Mouse (Mus musculus): ENCODE data around the gene Dock10.

Gene Dock10

DNA sequence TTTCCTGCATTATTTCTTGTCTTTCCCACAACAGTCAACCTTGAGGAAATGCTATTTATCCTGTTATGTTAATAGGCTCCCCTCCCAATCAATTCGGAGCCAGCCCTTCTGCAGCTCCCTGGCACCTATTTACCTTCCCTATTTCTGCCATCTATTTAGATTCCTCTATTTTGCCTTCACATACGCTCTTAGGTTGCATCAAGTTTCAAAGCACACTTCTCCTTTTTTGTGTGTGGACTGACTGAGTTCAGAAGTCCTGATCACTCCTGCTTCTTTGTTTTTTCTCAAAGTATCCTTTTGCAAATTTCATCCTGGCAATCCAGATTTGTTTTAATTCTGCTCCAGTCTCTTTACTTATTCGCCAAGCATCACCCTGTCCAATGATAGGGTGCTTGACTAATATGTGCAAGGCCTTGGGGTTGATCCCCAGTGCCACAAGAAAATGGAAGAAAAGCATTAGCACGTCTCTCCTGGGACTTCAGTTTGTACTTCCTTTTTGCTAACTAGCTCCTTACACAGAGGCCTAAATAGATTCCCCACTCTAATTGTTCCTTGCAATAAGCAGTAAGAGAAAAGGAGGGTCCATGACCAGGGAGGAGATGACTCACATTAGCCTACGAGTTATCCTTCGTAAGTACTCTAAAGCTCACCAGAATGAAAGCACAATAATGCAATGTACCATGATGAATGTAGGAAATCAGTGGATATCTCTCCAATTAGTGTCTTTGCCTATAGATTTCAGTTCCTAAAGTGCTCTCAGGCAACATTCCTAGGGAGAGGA lies 98.7 kb downstream of the Dock10 start:
- in situ Hi-C loops (cut with MboI, MseI), result no loop called here

DNA sequence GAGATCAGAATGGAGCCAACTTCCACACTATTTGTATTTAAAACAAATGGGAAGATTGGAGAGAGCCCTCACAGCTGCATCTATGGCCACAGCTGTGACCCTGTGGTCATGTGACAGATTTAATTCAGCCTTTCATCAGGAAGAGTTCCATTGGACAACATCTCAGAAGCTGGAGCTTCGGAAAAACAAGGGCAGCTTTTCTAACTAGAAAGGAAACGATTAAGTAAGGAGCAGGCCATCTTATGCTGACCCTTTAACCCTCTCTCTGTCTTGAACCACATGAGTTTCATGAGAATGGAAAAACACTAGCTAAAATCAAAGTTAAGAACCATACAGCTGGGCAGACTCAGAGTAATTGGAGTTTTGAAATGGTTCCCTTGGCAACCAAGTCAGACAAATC lies 101.9 kb downstream of the Dock10 start:
- in situ Hi-C loops (cut with MboI, MseI), result no loop called here

DNA sequence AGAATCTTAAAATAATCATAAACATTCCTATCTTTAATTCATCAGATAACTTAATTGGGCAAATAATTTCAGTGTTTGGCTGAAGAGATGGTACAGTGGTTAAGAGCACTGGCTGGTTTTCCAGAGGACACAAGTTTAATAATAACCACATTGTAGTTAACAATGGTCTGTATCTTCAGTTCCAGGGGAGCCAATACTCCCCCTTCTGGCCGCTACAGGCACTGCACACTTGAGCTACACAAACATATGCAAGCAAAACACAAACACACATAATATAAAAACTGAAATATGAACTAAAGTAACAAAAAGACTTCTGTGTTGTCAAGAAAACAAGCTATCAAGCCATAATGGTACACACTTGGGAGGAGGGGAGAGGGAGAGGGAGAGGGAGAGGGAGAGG lies 102.5 kb downstream of the Dock10 start:
- in situ Hi-C loops (cut with MboI, MseI), result no loop called here

DNA sequence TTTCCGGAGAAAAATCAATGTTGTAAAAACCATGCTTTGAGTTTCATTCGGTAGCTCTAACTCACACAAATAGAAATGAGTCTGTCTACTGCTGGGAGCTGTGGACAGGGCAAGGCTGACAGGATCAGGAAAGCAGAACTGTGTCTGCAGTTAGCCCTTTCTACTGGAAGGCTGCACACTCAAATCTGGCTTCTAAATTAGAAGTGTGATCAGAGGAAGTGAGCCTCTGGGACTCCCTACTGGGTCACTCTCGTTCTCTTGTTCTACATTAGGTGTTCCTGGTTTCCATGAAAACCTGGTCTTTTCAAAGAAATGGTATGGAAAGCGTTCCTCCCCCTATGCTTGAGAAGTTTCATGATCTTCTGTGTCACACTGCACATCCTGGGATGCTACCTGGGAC lies 103.1 kb downstream of the Dock10 start:
- in situ Hi-C loops (cut with MboI, MseI), result no loop called here

DNA sequence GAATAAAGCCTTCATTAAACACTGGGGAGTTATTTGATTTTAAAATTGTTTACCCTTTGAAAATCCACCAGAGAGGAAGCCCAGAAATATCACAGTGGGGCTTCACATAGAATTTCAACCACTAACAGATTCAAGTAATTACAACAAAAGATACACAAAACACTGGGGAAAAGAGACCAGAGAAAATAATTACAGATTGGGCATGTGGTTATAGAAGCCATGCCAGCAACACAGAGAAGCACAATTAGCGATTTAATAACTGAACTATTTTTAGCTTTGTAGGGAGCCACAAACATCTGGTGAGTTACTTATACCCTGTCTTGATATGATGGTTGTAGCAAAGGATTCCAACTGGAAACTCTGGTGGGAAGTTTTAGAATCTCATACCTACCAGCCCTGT lies 104.2 kb downstream of the Dock10 start:
- in situ Hi-C loops (cut with MboI, MseI), result no loop called here

DNA sequence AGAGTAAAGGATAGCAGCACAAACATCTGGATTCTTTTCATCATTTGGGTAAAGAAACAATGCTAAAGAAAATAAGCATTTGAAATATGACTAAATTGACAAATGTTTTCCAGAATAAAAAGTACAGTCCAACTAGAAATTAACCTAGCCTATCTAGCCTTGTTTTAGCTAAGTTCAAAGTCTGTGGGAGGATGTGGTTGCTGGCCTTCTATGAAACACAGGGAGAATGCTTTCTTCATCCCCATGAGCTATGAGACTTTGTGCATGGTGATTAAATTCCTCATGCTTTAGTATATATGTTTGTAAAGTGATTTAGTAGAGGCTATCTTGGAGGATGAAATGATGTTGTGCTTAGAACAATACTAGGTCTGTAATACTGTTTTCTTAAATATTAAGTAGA lies 105.5 kb downstream of the Dock10 start:
- in situ Hi-C loops (cut with MboI, MseI), result no loop called here

DNA sequence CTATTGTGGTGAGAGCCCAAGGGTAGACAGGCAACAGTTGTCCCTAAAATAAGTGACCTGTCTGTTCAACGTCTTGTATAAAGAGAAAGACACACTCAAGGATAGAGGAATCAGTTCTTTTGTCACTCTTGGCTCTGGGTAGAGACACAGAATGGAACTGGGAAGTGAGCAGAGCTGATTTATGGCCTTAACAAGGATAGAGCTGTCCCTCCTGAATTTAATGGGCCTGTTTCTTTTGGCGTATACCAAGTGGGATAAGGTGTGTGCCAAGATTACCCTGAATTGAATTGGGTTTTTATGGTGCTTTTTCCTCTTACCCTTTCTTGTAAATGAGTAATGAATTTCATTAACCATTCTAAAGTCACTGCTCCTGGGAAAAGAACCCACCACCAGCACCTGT lies 106.2 kb downstream of the Dock10 start:
- in situ Hi-C loops (cut with MboI, MseI), result no loop called here

DNA sequence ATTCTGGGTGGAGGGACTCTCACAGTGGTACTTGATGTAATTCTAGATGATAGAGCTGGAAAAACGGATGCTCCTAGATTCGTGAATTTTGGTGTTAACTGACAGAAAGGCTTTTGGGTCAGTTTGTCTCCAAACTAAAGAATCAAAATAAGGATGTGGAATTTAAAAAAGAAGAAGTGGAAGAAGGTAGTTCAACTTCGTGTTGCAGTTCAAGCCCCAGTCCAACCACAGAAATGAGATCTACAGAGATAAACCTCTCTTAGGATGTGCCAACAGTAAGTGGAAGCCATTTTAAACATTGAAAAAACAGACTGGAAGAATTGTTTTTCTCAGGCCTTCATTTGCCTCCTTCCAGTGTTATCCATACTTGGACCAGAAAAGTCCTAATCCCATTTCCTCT lies 111.7 kb downstream of the Dock10 start:
- in situ Hi-C loops (cut with MboI, MseI), result no loop called here

DNA sequence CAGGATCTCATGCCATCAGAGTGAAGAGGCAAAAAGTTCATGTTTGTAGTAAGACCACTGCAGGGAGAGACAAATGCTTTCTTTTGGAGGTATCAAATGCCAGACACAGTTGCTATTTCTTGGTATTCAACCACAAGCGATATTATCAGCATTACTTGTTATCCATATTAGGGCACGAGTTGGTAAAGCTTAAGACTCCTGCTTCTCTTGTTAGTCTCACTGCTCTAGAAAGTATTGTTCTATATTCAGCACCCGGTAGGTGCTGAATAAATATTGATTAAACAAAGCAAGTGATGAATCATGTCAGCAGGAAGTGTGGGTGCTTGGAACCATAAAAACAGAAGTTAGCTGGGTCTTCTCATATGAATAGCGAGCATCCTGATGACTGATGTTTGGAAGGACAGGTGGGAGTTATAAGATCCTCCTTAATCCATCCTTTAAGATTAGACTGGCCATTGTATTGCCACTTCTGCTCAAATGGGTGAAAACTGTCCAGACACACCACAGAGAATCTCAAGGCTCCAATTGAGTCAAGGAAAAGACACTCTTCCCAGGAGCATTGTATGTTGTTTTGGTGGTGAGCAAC lies 114.4 kb downstream of the Dock10 start:
- in situ Hi-C loops (cut with MboI, MseI), result no loop called here

DNA sequence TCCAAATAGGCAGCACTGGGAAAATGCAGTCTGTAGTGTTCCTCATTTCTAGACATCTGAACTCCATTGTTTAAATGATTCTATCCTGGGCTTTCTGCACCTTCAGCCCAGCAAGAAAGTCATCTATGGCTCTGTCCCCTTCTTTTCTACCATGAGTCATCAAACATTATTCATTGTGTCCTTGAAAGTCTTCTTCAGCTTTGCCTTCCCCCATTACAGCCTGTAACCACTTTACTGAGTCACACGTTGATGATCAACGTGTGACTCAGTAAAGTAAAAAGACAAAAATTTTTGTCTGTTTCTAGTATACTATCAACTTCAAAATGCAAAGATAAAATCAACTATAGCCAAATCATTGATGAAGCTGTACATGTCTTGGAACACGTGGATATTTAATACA lies 116.5 kb downstream of the Dock10 start:
- in situ Hi-C loops (cut with MboI, MseI), result no loop called here

DNA sequence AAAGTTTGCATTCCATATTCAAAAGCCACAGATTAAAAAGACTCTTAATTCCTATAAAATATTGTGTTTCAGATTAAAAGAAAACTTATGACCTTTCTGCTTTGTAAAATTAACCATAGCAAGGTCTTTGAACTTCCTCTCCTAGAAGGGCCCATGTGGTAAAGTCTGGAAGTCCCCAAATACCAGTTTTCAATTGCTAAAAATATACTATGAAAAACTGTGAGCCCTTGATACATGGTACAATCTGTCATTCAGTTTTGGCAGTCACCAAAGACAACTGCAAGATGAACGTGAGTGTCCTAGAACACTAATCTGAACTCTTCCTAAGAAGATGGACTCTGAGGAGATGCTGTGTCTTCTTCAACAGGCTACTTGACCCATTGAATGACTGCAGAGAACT lies 117.0 kb downstream of the Dock10 start:
- in situ Hi-C loops (cut with MboI, MseI), result no loop called here

DNA sequence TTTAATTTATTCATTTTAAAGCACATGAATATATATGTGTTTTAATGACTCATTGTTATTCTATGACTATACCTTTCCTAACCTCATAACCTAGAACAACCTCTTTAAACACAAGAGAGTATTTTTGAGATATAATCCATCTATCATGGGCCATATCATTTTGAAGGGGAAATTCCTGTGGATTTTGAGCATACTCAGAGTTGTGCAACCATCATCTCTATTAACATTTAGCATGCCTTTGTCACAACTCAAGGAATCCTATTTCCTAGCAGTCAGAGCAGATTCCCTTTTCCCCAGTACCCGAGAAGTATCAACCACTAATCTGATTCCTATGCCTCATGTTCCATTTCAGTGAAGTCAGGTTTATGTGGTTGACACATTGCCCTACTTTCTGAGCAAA lies 118.8 kb downstream of the Dock10 start:
- in situ Hi-C loops (cut with MboI, MseI), result no loop called here

DNA sequence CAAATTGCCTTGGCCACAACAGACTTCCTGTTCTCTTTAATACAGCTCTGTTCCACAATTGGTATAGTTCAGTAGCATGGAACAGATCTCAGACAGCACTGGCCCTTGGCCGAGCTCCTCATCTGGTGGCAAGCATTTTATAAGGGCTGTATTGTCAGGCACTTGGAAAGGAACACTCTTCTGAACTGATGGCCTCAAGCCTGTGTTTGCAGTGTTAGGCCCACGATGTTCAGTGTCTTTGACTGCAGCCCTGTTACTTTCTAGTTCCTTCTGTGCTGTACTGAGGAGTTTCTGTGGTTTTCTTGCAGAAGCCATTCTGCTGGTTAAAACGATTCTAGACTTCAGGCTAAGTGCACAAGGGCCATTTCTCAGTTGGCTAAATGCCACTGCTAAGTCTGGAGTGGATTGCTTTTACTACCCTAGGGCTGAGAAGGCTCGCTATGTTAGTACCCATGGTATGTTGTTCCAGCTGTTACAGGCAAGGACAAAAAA lies 121.1 kb downstream of the Dock10 start:
- in situ Hi-C loops (cut with MboI, MseI), result no loop called here

DNA sequence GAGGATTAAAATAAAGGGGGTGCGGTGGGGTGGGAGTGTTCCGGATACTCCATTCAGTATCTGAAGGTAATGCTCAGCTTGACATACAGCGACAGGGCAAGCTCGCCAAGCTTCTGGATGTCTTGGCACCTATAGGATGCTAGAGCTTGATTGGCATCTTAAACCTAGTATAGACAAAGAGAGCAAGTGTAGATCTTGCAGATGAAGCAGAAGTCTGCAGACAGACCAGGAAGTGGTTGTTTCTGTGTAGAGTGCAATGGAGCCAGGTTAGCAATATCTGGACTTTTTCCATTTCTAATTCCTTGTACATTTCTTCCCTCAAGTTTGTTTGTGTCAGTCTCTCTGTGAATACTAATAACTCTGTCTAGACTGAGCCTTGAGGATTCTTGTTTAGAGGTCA lies 122.5 kb downstream of the Dock10 start:
- in situ Hi-C loops (cut with MboI, MseI), result no loop called here

DNA sequence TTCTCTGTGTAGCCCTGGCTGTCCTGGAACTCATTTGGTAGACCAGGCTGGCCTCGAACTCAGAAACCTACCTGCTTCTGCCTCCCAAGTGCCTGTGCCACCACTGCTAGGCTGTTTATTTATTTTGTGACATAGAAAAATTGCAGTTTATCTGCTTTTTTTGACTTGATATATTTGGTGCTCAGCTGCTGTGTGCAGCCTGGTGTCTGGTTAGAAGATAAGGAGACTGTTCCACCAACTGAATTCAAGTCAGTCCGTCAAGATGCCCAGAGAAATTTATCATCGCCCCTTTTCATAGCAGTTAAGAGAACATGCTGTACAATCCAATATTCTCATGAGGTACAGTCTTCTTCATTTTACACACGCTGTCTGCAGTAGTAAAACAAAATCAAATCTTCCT lies 124.8 kb downstream of the Dock10 start:
- in situ Hi-C loops (cut with MboI, MseI), result no loop called here

DNA sequence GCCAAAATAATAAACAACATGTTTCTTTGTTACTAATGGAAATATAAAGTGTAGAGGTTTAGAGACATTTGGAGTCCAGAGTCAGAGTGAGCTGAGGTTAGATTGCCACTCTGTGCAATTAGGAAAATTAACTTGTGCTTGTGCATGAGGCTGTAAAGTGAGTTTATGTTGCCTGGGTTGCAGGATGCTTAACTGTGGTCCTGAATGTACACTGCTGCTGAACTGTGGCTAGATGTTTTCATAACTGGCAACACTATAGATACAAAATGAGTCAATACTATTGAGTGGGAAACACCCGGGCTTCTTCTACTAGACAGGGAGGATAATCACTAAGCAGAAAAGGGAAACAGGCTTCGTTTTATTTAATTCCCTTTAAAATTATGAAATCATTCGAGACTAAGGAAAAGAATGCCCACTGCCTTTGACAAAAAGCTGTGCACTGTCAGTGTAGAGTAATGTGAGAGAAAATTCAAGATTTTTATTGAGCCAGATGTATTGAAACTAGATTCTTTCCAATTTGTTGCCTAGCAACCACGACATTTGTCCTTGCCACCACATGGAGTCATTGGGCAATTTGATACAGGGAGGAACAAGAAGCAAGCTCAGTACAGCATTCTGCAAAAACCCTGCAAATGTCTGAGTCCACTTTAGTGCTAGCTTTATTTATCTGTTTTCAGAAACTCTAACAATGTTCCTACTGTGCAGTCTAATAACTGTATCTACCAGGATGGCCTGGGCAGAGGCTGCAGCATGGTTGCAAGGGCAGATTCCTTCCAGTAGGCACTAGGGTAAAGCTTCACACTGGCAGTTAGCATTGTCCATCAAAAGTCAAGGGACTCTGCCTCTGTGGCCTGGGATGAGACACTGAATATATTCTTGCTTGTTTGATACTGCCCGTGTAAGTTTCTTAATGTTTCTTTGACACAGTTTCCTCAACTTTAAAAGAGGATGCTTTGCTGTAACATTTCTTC lies 127.9 kb downstream of the Dock10 start:
- in situ Hi-C loops (cut with MboI, MseI), result no loop called here

DNA sequence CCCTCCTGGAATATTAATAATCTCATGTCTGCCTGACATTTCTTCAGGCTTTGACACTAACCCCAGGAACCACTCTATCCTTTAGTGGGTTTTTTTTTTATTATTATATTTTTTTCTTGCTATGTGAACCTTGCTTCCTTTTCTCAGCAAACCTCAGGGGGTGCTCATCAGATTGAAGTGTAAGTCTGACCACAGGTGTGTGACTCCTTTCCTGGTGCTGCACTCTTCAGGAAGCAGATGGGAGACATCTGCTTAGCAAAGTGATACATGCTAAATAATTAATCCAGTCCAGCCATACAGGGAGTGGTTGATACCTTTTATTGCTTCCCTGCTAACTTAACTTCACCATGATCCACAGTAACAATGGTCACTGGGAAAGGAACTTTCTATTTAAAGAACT lies 130.3 kb downstream of the Dock10 start:
- in situ Hi-C loops (cut with MboI, MseI), result no loop called here

DNA sequence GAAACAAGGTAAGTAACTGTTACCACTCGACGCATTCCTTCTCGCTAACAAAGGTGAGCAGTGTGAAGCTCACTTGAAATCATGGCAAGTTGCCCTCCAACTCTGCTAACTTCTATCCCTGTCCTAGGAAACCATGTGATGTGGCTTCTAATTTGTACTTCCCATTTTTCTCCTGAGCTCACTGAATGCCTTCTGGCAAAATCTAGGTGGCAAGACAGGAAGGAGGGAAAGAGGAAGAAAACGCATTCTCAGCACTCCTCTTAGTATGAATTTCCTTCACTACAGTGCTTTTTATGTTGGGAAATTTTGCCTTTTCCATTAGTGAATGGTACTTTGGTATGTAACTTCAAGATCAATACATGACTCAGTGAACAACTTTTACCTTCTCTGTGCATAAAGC lies 131.5 kb downstream of the Dock10 start:
- in situ Hi-C loops (cut with MboI, MseI), result no loop called here

DNA sequence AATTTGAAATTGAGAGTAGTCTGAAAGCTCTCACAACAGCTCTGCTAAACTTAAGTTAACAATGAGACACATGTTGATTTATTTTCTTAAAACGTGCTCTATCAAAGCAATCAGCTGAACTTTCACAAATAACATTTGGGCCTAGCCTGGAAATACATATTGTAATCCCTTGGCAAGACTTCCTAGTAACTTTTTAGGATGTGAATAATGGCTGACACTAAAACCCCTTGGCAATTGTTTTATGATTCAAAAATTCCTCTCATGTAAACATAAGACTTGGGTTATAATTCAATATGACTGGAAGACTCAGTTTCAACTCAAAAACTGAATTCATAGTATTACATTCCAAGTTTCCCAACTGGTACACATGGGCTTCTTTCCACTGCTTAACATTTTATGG lies 133.0 kb downstream of the Dock10 start:
- in situ Hi-C loops (cut with MboI, MseI), result no loop called here

DNA sequence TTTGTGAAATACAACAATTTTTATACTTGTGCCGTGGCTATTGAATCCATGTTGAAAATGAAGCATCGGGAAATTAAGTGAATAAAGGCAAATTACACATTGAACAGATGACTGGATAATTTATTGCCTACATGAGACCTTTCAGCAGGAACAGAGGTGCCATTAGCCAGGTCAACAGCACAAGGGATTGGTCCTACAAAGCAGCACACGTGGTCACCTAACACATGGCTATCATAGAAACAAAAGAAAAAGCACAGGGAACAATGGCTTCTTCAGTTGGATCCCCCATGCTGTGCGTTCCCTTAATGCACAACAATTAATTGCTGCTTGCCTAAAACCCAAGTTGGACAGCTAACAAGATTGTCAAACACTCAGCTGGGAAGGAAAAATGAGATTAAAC lies 133.8 kb downstream of the Dock10 start:
- in situ Hi-C loops (cut with MboI, MseI), result no loop called here

DNA sequence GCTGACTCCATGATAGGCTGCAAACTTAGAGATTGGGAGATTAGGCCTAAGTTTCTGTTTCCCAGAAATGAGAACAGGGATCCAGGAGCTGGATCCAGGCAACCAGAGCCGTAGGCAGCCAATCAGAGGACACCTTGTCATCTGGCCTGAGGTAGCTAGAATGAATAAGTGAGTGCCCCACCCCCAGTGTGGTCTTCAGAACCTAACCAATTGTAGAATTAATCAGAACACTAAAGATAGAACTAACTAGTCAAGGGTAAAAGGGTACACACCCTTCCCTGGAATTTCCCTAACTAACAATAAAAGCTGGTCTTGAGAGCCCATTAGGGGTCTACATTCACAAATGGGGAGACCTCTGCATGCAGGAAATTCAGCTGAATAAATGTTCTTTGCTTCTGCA lies 135.7 kb downstream of the Dock10 start:
- in situ Hi-C loops (cut with MboI, MseI), result no loop called here

DNA sequence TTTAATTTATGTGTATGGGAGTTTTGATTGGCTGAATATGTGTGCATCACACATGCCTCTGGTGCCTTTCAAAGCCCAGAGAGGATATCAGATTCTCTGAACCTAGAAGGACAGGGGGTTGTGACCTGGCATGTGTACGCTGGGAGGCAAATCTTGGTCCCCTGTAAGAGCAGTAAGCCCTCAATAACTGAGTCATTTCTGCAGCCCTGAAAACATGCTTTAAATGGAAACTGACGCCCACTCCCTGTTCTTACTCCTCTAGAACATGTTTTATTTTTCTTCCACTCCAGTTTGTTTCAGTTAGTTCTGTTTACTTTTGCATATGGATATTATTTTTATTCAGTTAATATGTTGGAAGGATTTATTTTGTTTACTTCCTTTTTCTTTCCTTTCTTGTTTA lies 139.2 kb downstream of the Dock10 start:
- in situ Hi-C loops (cut with MboI, MseI), result no loop called here

All from regulatory T cell (primary cell).